Mouse (Mus musculus) yolk sac, embryonic 10.5 days (tissue): ENCODE data around the gene Cldn10.
"Not testable (repeated sequence)": the region's sequence is repeated elsewhere in the genome, so short reads cannot be mapped to it uniquely, and the experiment has no call there.

Source experiments
- DNase-seq: peaks from one replicate; pipeline ENCODE4 v3.0.0-alpha.2; 2017; ENCODE audit warnings: low spot score

The Cldn10 gene

GRCm38 (mm10) chr14:118787621-118788020, at the start of gene Cldn10:
Gene Cldn10 (plus strand): TSS chr14:118787908.
- DNase-seq: no peak

- DNase-seq: peak; percentile 40
Measured at GRCm38 (mm10) chr14:118741780-118742179, 45.9 kb upstream of the Cldn10 start.

GRCm38 (mm10) chr14:118742862-118743261, 44.8 kb upstream of the Cldn10 start:
- DNase-seq: no peak

- peak; percentile 44 for DNase-seq
Measured at GRCm38 (mm10) chr14:118749068-118749467, 38.6 kb upstream of the Cldn10 start.

GRCm38 (mm10) chr14:118749715-118750114, 38.0 kb upstream of the Cldn10 start:
- DNase-seq: no peak

GRCm38 (mm10) chr14:118750505-118751192, 37.1 kb upstream of the Cldn10 start:
- peak; percentile 50 for DNase-seq

GRCm38 (mm10) chr14:118751193-118751753, 36.4 kb upstream of the Cldn10 start:
- no peak for DNase-seq

GRCm38 (mm10) chr14:118756015-118756414, 31.7 kb upstream of the Cldn10 start:
- no peak for DNase-seq

GRCm38 (mm10) chr14:118756566-118756965, 31.1 kb upstream of the Cldn10 start:
- DNase-seq: no peak

- not testable (repeated sequence) for DNase-seq
Measured at GRCm38 (mm10) chr14:118763362-118763761, 24.3 kb upstream of the Cldn10 start.

- DNase-seq: no peak
Measured at GRCm38 (mm10) chr14:118763917-118764495, 23.7 kb upstream of the Cldn10 start.

GRCm38 (mm10) chr14:118765306-118765705, 22.4 kb upstream of the Cldn10 start:
- no peak for DNase-seq

- no peak for DNase-seq
Measured at GRCm38 (mm10) chr14:118765951-118766350, 21.8 kb upstream of the Cldn10 start.

- peak; percentile 66 for DNase-seq
Measured at GRCm38 (mm10) chr14:118766368-118766767, 21.3 kb upstream of the Cldn10 start.

GRCm38 (mm10) chr14:118767673-118768353, 19.9 kb upstream of the Cldn10 start:
- DNase-seq: peak; percentile 80

- DNase-seq: no peak
Measured at GRCm38 (mm10) chr14:118768354-118768713, 19.4 kb upstream of the Cldn10 start.

- no peak for DNase-seq
Measured at GRCm38 (mm10) chr14:118773668-118774067, 14.0 kb upstream of the Cldn10 start.

GRCm38 (mm10) chr14:118774507-118775428, 12.9 kb upstream of the Cldn10 start:
- DNase-seq: no peak

- no peak for DNase-seq
Measured at GRCm38 (mm10) chr14:118775554-118775953, 12.2 kb upstream of the Cldn10 start.

GRCm38 (mm10) chr14:118776372-118776771, 11.3 kb upstream of the Cldn10 start:
- no peak for DNase-seq

GRCm38 (mm10) chr14:118777478-118777877, 10.2 kb upstream of the Cldn10 start:
- no peak for DNase-seq

GRCm38 (mm10) chr14:118781601-118782000, 6.1 kb upstream of the Cldn10 start:
- no peak for DNase-seq
